Mouse (Mus musculus) right cerebral cortex, adult 18-20 months (tissue): Measurements from ENCODE around the gene Fam185a.

Source experiments
- DNase-seq: peaks from one replicate; pipeline ENCODE4 v3.0.0; 2022; ENCODE audit warnings: mixed read lengths

Gene Fam185a

DNA sequence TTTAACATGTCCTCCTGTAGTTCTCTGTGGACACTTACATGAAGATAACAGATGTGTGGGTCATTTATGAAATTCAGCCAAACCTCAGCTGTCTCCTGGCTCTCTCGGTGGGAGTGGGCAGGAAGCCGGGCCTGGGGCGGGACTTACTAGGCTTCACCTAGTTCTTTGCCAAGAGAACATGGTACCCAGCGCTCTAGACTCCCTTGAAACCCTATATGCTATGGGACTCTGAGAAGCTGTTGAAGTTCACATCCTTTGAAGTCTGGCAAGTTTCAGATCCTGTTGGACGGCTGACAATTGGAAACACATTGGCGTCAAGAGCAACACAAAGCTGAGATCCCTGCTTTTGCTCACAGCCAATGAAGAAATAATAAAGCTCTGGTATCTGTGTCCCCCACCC is 71.6 kb downstream of the Fam185a start:
- DNase-seq = no peak

DNA sequence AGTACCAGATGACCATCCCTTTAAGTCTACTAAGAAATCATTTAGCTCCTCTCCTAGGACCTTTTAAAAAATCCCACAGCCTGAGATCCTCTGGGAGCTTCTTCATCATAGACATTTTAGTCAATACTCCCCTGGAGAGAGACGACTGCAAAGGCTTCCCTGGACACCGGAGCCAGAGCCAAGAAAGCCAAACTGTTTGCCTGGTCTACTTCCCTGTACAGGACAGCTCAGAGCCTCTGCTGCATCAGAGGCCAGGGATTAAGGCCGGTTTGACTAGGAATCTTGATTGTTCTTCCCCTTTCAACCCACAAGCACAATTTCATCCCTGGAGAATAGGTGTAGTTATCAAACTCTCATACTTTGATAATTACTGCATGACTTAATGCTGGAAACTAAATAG is 72.1 kb downstream of the Fam185a start:
- no peak for DNase-seq

DNA sequence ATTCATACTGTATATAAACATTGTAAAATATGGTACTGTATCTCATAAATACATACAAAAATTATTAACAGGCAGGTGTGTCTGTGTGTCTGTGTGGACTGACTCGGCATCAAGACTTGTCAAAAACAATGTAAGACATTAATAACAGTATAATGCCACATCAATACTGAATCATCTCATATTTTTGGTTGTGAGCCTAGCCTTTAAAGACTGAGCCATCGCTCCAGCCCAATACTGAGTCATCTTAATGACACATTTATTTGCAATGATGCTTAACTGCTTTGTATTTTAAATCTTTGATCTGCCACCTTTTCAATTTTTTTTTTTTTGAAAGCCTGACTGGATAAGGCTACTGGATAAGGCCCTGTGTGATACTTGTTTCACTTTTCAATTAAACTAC is 73.7 kb downstream of the Fam185a start:
- DNase-seq = no peak

GRCm38 (mm10) chr5:21498925-21499324 is 74.2 kb downstream of the Fam185a start:
- no peak for DNase-seq

GRCm38 (mm10) chr5:21500133-21500532 is 75.4 kb downstream of the Fam185a start:
- DNase-seq = no peak

- DNase-seq = no peak
These were observed 76.2 kb downstream of the Fam185a start for GRCm38 (mm10) chr5:21500941-21501340.

DNA sequence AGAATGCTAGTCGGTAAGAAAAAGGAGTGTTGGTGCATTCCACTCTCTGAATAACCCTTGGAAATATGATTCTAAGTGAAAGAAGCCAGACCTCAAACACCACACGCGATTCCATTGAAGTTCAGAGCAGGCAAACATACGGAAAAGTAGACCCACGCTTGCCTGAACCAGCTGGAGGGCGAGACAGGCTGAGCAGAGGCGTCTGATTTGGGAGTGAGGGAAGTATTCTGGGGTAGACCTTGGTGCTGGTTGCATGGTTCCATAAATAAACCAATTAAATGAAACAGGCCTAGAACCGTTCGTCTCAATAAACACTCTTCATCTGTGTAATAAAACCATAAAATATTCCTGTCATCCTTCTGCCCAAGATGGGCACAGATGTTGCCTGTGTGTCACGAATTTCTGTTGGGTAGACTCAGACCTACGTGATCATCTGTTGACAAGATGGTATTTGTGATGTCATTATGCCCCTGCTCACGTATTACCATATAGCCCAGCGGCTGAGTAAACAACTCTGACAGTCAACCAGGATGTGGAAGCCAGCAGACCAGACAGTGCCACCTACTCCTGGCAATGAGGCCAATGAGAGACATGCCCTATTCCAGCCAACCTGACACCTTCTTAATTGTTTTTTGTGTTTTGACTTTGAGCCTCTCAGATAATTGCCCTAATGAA is 78.3 kb downstream of the Fam185a start:
- peak; percentile 62 for DNase-seq

GRCm38 (mm10) chr5:21505159-21505558 is 80.4 kb downstream of the Fam185a start:
- DNase-seq = no peak

DNA sequence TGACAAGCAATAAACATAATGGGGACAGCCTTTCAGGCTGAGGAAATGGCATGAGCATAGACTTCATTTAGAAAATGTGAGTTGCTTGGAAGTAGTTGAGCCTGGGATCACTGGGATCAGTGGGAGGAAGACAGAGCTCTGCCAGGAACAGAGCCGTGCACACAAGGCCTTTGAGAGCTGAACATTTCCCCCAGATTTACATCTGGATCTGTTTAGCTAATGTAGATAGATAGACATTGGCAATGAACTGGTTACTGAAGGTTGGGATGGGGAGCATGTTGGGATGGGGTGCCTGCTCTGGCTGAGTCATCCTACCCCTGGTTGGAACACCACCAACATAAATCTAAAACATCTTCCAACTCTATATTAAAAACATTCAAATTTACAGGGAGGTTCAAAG is 82.1 kb downstream of the Fam185a start:
- no peak for DNase-seq

DNA sequence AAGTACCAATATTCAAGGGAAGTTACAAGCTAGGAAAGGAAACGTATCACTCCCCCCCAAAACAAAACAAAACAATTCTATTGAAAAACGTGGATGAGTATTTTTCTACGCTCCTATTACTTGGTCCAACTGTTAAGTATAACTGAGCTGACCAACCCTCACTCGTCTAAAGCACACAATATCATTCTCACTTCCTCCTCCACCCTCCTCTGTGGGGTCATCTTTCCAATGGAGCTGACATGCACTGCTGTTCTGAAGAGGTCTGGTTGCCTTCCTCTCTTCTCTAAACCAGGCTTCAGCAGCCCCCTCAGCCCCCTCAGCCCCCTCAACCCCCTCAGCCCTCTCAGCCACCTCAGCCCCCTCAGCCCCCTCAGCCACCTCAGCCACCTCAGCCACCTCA is 85.0 kb downstream of the Fam185a start:
- no peak for DNase-seq

- no peak for DNase-seq
These were observed 88.6 kb downstream of the Fam185a start for GRCm38 (mm10) chr5:21513363-21513762.

DNA sequence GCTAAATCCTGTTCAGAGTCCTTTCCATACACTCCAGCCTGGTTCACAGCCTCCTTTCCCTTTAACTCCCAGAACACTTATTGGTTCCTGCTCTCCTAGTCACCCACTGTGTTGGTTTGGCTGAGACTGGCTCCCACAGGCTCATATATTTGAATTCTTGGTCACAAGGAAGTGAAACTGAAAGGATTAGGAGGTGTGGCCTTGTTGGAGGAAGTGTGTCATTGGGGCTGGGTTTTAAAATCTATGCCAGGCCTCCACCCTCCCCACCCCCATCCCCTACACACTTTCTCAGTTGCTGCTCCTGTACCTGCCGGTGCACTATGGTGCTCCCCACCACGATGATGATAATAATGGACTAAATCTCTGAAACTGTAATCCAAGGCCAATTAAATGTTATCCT is 92.8 kb downstream of the Fam185a start:
- DNase-seq = no peak

DNA sequence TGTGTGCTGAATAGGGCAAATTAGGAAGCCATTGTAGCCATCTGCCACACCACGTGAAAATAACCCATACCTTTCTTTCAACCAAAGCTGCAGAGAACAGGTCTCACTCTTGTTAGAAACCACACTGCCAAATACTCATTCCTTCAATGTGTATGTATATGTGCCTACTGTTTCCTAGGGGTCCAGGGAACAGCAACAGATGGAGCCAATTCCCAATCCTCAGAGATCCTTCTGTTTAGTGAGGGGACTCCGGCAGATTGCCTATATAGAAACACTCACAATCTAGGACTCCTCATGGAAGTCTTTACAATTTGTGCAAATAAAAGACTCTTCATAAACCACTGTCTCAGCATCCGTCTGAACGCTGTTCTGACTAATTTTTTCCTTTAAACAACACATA is 93.4 kb downstream of the Fam185a start:
- no peak for DNase-seq

- no peak for DNase-seq
These were observed 94.4 kb downstream of the Fam185a start for GRCm38 (mm10) chr5:21519166-21519565.

GRCm38 (mm10) chr5:21526835-21527485 is 102.2 kb downstream of the Fam185a start:
- DNase-seq = no peak

GRCm38 (mm10) chr5:21527488-21527911 is 102.7 kb downstream of the Fam185a start:
- no peak for DNase-seq

DNA sequence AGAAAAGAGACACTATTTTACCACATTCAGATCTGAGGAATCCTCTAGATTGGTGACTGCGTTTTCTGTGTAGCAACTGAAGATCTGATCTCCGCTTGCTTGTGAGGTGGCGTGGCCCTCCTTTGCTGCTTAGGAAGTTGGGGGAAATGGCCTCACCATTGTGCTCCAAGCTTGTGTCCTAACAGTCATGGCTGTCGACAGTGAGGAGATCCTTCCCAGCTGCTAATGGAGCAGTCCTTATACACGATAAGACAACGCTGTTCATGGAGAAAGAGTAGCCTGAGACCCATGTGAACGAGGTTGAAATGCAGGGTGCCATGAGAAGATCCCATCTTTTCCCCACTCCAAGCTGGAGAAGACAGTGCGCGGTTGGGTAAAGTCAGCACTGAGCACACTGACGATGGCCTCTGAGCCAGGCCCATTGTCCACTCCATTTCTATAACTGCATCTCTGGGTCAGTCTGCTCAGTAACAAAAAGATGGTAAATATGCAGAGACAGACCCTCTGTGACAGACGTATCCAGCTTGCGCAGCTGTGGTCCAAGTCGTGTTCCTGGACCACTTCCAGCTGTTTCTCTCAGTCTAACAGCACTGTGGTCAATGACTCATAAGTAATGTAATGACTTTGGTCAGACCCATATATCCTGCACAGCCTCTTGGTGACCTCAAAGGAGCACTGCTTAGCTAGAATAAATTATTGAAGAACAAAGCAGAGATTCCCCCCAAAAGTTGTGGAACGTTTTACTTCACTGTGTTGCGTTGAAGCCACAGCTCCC is 103.5 kb downstream of the Fam185a start:
- no peak for DNase-seq

GRCm38 (mm10) chr5:21529110-21529720 is 104.5 kb downstream of the Fam185a start:
- no peak for DNase-seq
